Mouse (Mus musculus) liver, embryonic 12.5 days (tissue): ENCODE results near the gene Tmem243. TPM values are rescaled to one million over a fixed set of nuclear protein-coding genes. Genes with fewer than 3 reads are reported as not detected.

Experiments used
- ATAC-seq: fragments of 200-750 bp; cut with Nextera tagmentation; 2 replicates; pipeline ENCODE4 v1.8.0; 2017; ENCODE audit warnings: moderate number of reproducible peaks, mild to moderate bottlenecking, moderate library complexity
- H3K27ac ChIP-seq: fragments of 300-500 bp; sonication (generic); 2 replicates; pipeline ENCODE4 v1.5.1; 2016; ENCODE audit warnings: mild to moderate bottlenecking
- H3K27me3 ChIP-seq: fragments of 300-500 bp; sonication (generic); replicated peaks from 2 replicates; pipeline ENCODE4 v1.6.1; 2016; ENCODE audit warnings: mild to moderate bottlenecking, moderate library complexity
- H3K36me3 ChIP-seq: fragments of 300-500 bp; sonication (generic); 2 replicates; pipeline ENCODE4 v1.6.1; 2016; ENCODE audit warnings: mild to moderate bottlenecking, moderate library complexity
- H3K4me1 ChIP-seq: fragments of 300-500 bp; sonication (generic); 2 replicates; pipeline ENCODE4 v1.6.1; 2016
- H3K4me2 ChIP-seq: fragments of 300-500 bp; sonication (generic); 2 replicates; pipeline ENCODE4 v1.6.1; 2016; ENCODE audit warnings: mild to moderate bottlenecking, moderate library complexity
- H3K4me3 ChIP-seq: fragments of 300-500 bp; sonication (generic); 2 replicates; pipeline ENCODE4 v1.5.1; 2016; ENCODE audit warnings: mild to moderate bottlenecking, moderate library complexity
- H3K9ac ChIP-seq: fragments of 300-500 bp; sonication (generic); 2 replicates; pipeline ENCODE4 v1.6.1; 2016; ENCODE audit warnings: mild to moderate bottlenecking, moderate library complexity
- H3K9me3 ChIP-seq: fragments of 300-500 bp; sonication (generic); replicated peaks from 2 replicates; pipeline ENCODE4 v1.6.1; 2016; ENCODE audit warnings: mild to moderate bottlenecking, moderate library complexity
- WGBS: fragments of 180-500 bp; shearing (Covaris S2); methylation state at CpG from one replicate; pipeline ENCODE4 v1.1.7; 2016; ENCODE audit not compliant: insufficient replicate concordance; 5-methylcytosine and 5-hydroxymethylcytosine counted together
- polyA plus RNA-seq: library from polyadenylated mRNA; unstranded; fragments of >200 nt; fragmentation: Nextera tagmentation; extraction: Ambion mirVana; gene quantifications from 2 replicates; pipeline ENCODE4 v1.2.1, GENCODE M21; 2016

Tmem243 gene
- polyA plus RNA-seq = 12.3 and 13.0 TPM in 2 replicates

GRCm38 (mm10) chr5:9100207-9100848 lies at the start of gene Tmem243:
Gene Tmem243, plus strand, starts transcription at chr5:9100668.
- H3K4me3 ChIP-seq = peak within 1 kb of the TSS; percentile 78
- peak within 1 kb of the TSS; percentile 55 for H3K27ac ChIP-seq

GRCm38 (mm10) chr5:9056020-9056660 lies 44.3 kb upstream of the Tmem243 start:
- WGBS = 11% methylated on average over 3 of the region's 3 CpGs
- Histone ChIP-seq H3K4me2 (no peak overlapping the region), H3K9me3 (no peaks in the 10 kb centered on the region), H3K36me3 (no peaks in the 10 kb centered on the region), H3K4me3 (no peak overlapping the region), H3K27me3 (no peaks in the 10 kb centered on the region), H3K9ac (no peak overlapping the region), H3K27ac (no peak overlapping the region), H3K4me1 (no peaks in the 10 kb centered on the region)
- ATAC-seq = no peak

More at GRCm38 (mm10) chr5:9100207-9100848, at the start of gene Tmem243:
- H3K9me3 ChIP-seq = peaks cover 6% of the 10 kb centered on the region; the same call in 1 of the 2 replicates
- H3K27me3 ChIP-seq = peaks cover 47% of the 10 kb centered on the region
- under 1% methylated on average over 59 of the region's 59 CpGs for WGBS
- no peaks in the 10 kb centered on the region for H3K36me3 ChIP-seq
- peak within 1 kb of the TSS; percentile 91 for H3K4me2 ChIP-seq
- peak within 1 kb of the TSS; percentile 76 for H3K9ac ChIP-seq
- peak; percentile 90 for ATAC-seq
- H3K4me1 ChIP-seq = peaks cover 16% of the 10 kb centered on the region

GRCm38 (mm10) chr5:9057277-9057879 lies 43.1 kb upstream of the Tmem243 start:
- 61% methylated on average over 5 of the region's 5 CpGs for WGBS
- Histone ChIP-seq H3K27ac (no peak overlapping the region), H3K36me3 (no peaks in the 10 kb centered on the region), H3K4me3 (no peak overlapping the region), H3K27me3 (no peaks in the 10 kb centered on the region), H3K9ac (no peak overlapping the region), H3K4me1 (no peaks in the 10 kb centered on the region), H3K4me2 (no peak overlapping the region), H3K9me3 (no peaks in the 10 kb centered on the region)
- no peak for ATAC-seq

- ATAC-seq = no peak
- Histone ChIP-seq H3K4me3 (no peak overlapping the region), H3K36me3 (no peaks in the 10 kb centered on the region), H3K27ac (no peak overlapping the region), H3K9me3 (no peaks in the 10 kb centered on the region), H3K4me1 (no peaks in the 10 kb centered on the region), H3K4me2 (no peak overlapping the region), H3K27me3 (no peaks in the 10 kb centered on the region), H3K9ac (no peak overlapping the region)
- WGBS = 66% methylated on average over 6 of the region's 6 CpGs
Observed at GRCm38 (mm10) chr5:9059303-9060023, 41.0 kb upstream of the Tmem243 start.

- Histone ChIP-seq H3K9ac (no peak overlapping the region), H3K27ac (no peak overlapping the region), H3K4me2 (no peak overlapping the region), H3K4me1 (no peaks in the 10 kb centered on the region), H3K9me3 (no peaks in the 10 kb centered on the region), H3K27me3 (no peaks in the 10 kb centered on the region), H3K4me3 (no peak overlapping the region), H3K36me3 (no peaks in the 10 kb centered on the region)
- ATAC-seq = no peak
- 59% methylated on average over 14 of the region's 14 CpGs for WGBS
Observed at GRCm38 (mm10) chr5:9060228-9060627, 40.2 kb upstream of the Tmem243 start.

GRCm38 (mm10) chr5:9064217-9064616 lies 36.3 kb upstream of the Tmem243 start:
- no peak for ATAC-seq
- Histone ChIP-seq H3K27ac (no peak overlapping the region), H3K36me3 (no peaks in the 10 kb centered on the region), H3K9me3 (no peaks in the 10 kb centered on the region), H3K4me3 (no peak overlapping the region), H3K4me2 (no peak overlapping the region), H3K9ac (no peak overlapping the region), H3K4me1 (no peaks in the 10 kb centered on the region), H3K27me3 (no peaks in the 10 kb centered on the region)
- WGBS = 70% methylated on average over 1 of the region's 1 CpGs

GRCm38 (mm10) chr5:9068886-9069285 lies 31.6 kb upstream of the Tmem243 start:
- Histone ChIP-seq H3K36me3 (no peaks in the 10 kb centered on the region), H3K4me2 (no peak overlapping the region), H3K4me3 (no peak overlapping the region), H3K9me3 (no peaks in the 10 kb centered on the region), H3K27me3 (no peaks in the 10 kb centered on the region), H3K4me1 (no peaks in the 10 kb centered on the region), H3K9ac (no peak overlapping the region), H3K27ac (no peak overlapping the region)
- ATAC-seq = no peak
- 56% methylated on average over 2 of the region's 2 CpGs for WGBS

- ATAC-seq = no peak
- no peaks in the 10 kb centered on the region for H3K36me3 ChIP-seq
- 53% methylated on average over 6 of the region's 6 CpGs for WGBS
Observed at GRCm38 (mm10) chr5:9069599-9070209, 30.8 kb upstream of the Tmem243 start.

GRCm38 (mm10) chr5:9071360-9071759 lies 29.1 kb upstream of the Tmem243 start:
- Histone ChIP-seq H3K27ac (no peak overlapping the region), H3K4me3 (no peak overlapping the region), H3K36me3 (no peaks in the 10 kb centered on the region), H3K9ac (no peak overlapping the region), H3K4me2 (no peak overlapping the region), H3K27me3 (no peaks in the 10 kb centered on the region), H3K9me3 (no peaks in the 10 kb centered on the region), H3K4me1 (no peaks in the 10 kb centered on the region)
- 62% methylated on average over 3 of the region's 3 CpGs for WGBS
- no peak for ATAC-seq

More at GRCm38 (mm10) chr5:9069599-9070209, 30.8 kb upstream of the Tmem243 start:
- H3K4me1 ChIP-seq = no peaks in the 10 kb centered on the region
- no peaks in the 10 kb centered on the region for H3K27me3 ChIP-seq
- H3K4me3 ChIP-seq = no peak overlapping the region
- no peaks in the 10 kb centered on the region for H3K9me3 ChIP-seq
- H3K4me2 ChIP-seq = no peak overlapping the region
- H3K9ac ChIP-seq = no peak overlapping the region
- H3K27ac ChIP-seq = no peak overlapping the region

GRCm38 (mm10) chr5:9073177-9073854 lies 27.2 kb upstream of the Tmem243 start:
- no peaks in the 10 kb centered on the region for H3K9me3 ChIP-seq
- H3K9ac ChIP-seq = no peak overlapping the region
- ATAC-seq = no peak
- H3K4me2 ChIP-seq = no peak overlapping the region
- 55% methylated on average over 5 of the region's 5 CpGs for WGBS
- H3K27me3 ChIP-seq = no peaks in the 10 kb centered on the region
- no peaks in the 10 kb centered on the region for H3K36me3 ChIP-seq
- no peak overlapping the region for H3K4me3 ChIP-seq
- no peaks in the 10 kb centered on the region for H3K4me1 ChIP-seq
- no peak overlapping the region for H3K27ac ChIP-seq

- no peak overlapping the region for H3K4me2 ChIP-seq
- H3K27ac ChIP-seq = no peak overlapping the region
- H3K4me1 ChIP-seq = no peaks in the 10 kb centered on the region
- no peak overlapping the region for H3K9ac ChIP-seq
- no peaks in the 10 kb centered on the region for H3K9me3 ChIP-seq
- H3K27me3 ChIP-seq = no peaks in the 10 kb centered on the region
- no peaks in the 10 kb centered on the region for H3K36me3 ChIP-seq
- no peak overlapping the region for H3K4me3 ChIP-seq
- no peak for ATAC-seq
Observed at GRCm38 (mm10) chr5:9079773-9080501, 20.5 kb upstream of the Tmem243 start.
